Mouse (Mus musculus) E14TG2a.4 (cell line): Measurements from ENCODE around the gene Zfp526.

Experiments
- CTCF ChIP-seq: conservative IDR thresholded peaks from 2 replicates; pipeline ENCODE4 v1.5.1; 2014; ENCODE audit warnings: low read length
- NANOG ChIP-seq: IDR thresholded peaks from 2 replicates; pipeline ENCODE4 v1.6.1; 2014; ENCODE audit warnings: borderline replicate concordance, low read length, mixed read lengths
- POU5F1 ChIP-seq: IDR thresholded peaks from 2 replicates; pipeline ENCODE4 v1.6.1; 2014; ENCODE audit warnings: low read length, borderline replicate concordance

- no peak for TF ChIP-seq CTCF
- TF ChIP-seq POU5F1, result no peak
- TF ChIP-seq NANOG, result no peak
Measured at GRCm38 (mm10) chr7:25251071-25251791, 30.0 kb downstream of the Zfp526 start.
